Mouse (Mus musculus) cortical plate, adult 2 months (tissue): ENCODE measurements around the gene Megf6. TPM values are rescaled to one million over a fixed set of nuclear protein-coding genes. Genes with fewer than 3 reads are reported as not detected.
A peak's percentile ranks its signal among the peaks of the same experiment; 100 is the strongest.

Experiments used
- H3K27ac ChIP-seq: fragments of 200-500 bp; 2 replicates; pipeline ENCODE4 v1.5.1; 2012; ENCODE audit warnings: low read length, control low read depth, inconsistent platforms; ENCODE audit not compliant: insufficient read depth
- H3K4me1 ChIP-seq: fragments of 200-500 bp; 2 replicates; pipeline ENCODE4 v1.6.1; 2011; ENCODE audit warnings: low read length; ENCODE audit not compliant: control insufficient read depth, insufficient read depth
- H3K4me3 ChIP-seq: fragments of 200-500 bp; 2 replicates; pipeline ENCODE4 v1.5.1; 2011; ENCODE audit warnings: mild to moderate bottlenecking, low read length, control low read depth; ENCODE audit not compliant: insufficient read depth
- CTCF ChIP-seq: fragments of 200-500 bp; IDR thresholded peaks from 2 replicates; pipeline ENCODE4 v1.5.1; 2011; ENCODE audit warnings: mild to moderate bottlenecking, control low read depth, low read length; ENCODE audit not compliant: insufficient read depth; ENCODE audit errors: extremely low read depth
- POLR2A ChIP-seq: fragments of 200-500 bp; IDR thresholded peaks from 2 replicates; pipeline ENCODE4 v1.6.1; 2011; ENCODE audit warnings: mild to moderate bottlenecking, low read length, control low read depth; ENCODE audit not compliant: insufficient read depth; ENCODE audit errors: extremely low read depth
- polyA plus RNA-seq: library from polyadenylated mRNA; depleted of rRNA; stranded (reverse); fragments of >200 nt; gene quantifications from 2 replicates; pipeline ENCODE4 v1.2.3, GENCODE M21; 2012; rRNA removed

Megf6 gene
- polyA plus RNA-seq, 1 experiment = 3.0 TPM

GRCm38 (mm10) chr4:154310576-154311262 lies 140.2 kb downstream of the Megf6 start:
- Histone ChIP-seq H3K4me1 (no peaks in the 10 kb centered on the region), H3K4me3 (no peak overlapping the region), H3K27ac (no peak overlapping the region)
- TF ChIP-seq CTCF (no peak), POLR2A (no peak)

GRCm38 (mm10) chr4:154312143-154312812 lies 141.7 kb downstream of the Megf6 start:
- no peak overlapping the region for H3K27ac ChIP-seq

GRCm38 (mm10) chr4:154312935-154313621 lies 142.5 kb downstream of the Megf6 start:
- no peak overlapping the region for H3K27ac ChIP-seq
- TF ChIP-seq POLR2A = no peak
- TF ChIP-seq CTCF = no peak
- H3K4me1 ChIP-seq = no peaks in the 10 kb centered on the region
- H3K4me3 ChIP-seq = no peak overlapping the region

More at GRCm38 (mm10) chr4:154312143-154312812, 141.7 kb downstream of the Megf6 start:
- TF ChIP-seq POLR2A = no peak
- no peak for TF ChIP-seq CTCF
- H3K4me1 ChIP-seq = no peaks in the 10 kb centered on the region
- H3K4me3 ChIP-seq = no peak overlapping the region

GRCm38 (mm10) chr4:154313622-154313967 lies 143.1 kb downstream of the Megf6 start:
- H3K4me3 ChIP-seq = no peak overlapping the region
- no peaks in the 10 kb centered on the region for H3K4me1 ChIP-seq
- TF ChIP-seq POLR2A = no peak
- TF ChIP-seq CTCF = no peak
- peak overlapping the region; percentile 64; the same call in 1 of the 2 replicates for H3K27ac ChIP-seq

Other genes starting within 250 kb of the Megf6 start
- 36.5 and 37.5 TPM in 2 replicates for gene A430005L14Rik, start 213.5 kb upstream of the Megf6 start, polyA plus RNA-seq
- gene Dffb, start 195.6 kb upstream of the Megf6 start, polyA plus RNA-seq = 21.9 and 22.6 TPM in 2 replicates
- gene Cep104, start 195.5 kb upstream of the Megf6 start, polyA plus RNA-seq = 19.8 and 21.9 TPM in 2 replicates
- 49.4 and 50.3 TPM in 2 replicates for gene Lrrc47, start 159.0 kb upstream of the Megf6 start, polyA plus RNA-seq
- 21.3 and 23.5 TPM in 2 replicates for gene Smim1, start 144.5 kb upstream of the Megf6 start, polyA plus RNA-seq
- gene Ccdc27, start 128.1 kb upstream of the Megf6 start, polyA plus RNA-seq = 0.04 TPM in 1 of 2 replicates, not detected in the other
- 0.51 and 0.54 TPM in 2 replicates for gene Trp73, start 30.5 kb upstream of the Megf6 start, polyA plus RNA-seq
- gene Wrap73, start 28.4 kb upstream of the Megf6 start, polyA plus RNA-seq = 34.3 and 35.7 TPM in 2 replicates
- gene Tprgl, start 10.1 kb upstream of the Megf6 start, polyA plus RNA-seq = 235 and 239 TPM in 2 replicates
- gene Arhgef16, start 130.9 kb downstream of the Megf6 start, polyA plus RNA-seq = 0.21 and 0.25 TPM in 2 replicates
- 0.32 and 0.38 TPM in 2 replicates for gene B230104I21Rik, start 165.4 kb downstream of the Megf6 start, polyA plus RNA-seq